Mouse (Mus musculus) adrenal gland, adult (tissue): ENCODE measurements around the gene Cd6.
A peak's percentile ranks its signal among the peaks of the same experiment; 100 is the strongest.

Experiments used
- DNase-seq, 2 experiments: peaks; one replicate each; pipeline ENCODE4 v3.0.0; 2022 to 2023; ENCODE audit warnings: low spot score in 1 of 2; ENCODE audit not compliant: inconsistent age in 2 of 2

Cd6 gene

GRCm38 (mm10) chr19:10839010-10839892 is 9.4 kb upstream of the Cd6 start, which contains the start of gene Slc15a3:
Slc15a3 (plus strand) TSS chr19:10839727.
- DNase-seq: no peak

GRCm38 (mm10) chr19:10835671-10836070 is 5.8 kb upstream of the Cd6 start:
- DNase-seq: no peak

- no peak for DNase-seq
Observed at GRCm38 (mm10) chr19:10833611-10834010, 3.8 kb upstream of the Cd6 start.

- no peak for DNase-seq
Observed at GRCm38 (mm10) chr19:10832030-10832429, 2.2 kb upstream of the Cd6 start.

GRCm38 (mm10) chr19:10831424-10831823 is 1.6 kb upstream of the Cd6 start:
- peak; percentile 65 to 87 for DNase-seq

- no peak for DNase-seq
Observed at GRCm38 (mm10) chr19:10828321-10828720, 1.5 kb downstream of the Cd6 start.

- no peak for DNase-seq
Observed at GRCm38 (mm10) chr19:10824061-10824460, 5.8 kb downstream of the Cd6 start.

GRCm38 (mm10) chr19:10822534-10822933 is 7.3 kb downstream of the Cd6 start:
- no peak for DNase-seq

GRCm38 (mm10) chr19:10821319-10821718 is 8.5 kb downstream of the Cd6 start:
- no peak for DNase-seq

- no peak for DNase-seq
Observed at GRCm38 (mm10) chr19:10818217-10818946, 11.5 kb downstream of the Cd6 start.

GRCm38 (mm10) chr19:10816462-10816861 is 13.4 kb downstream of the Cd6 start:
- no peak for DNase-seq

GRCm38 (mm10) chr19:10815871-10816270 is 14.0 kb downstream of the Cd6 start:
- DNase-seq: no peak

GRCm38 (mm10) chr19:10813905-10814304 is 16.0 kb downstream of the Cd6 start:
- no peak for DNase-seq

- DNase-seq: no peak
Observed at GRCm38 (mm10) chr19:10813039-10813438, 16.8 kb downstream of the Cd6 start.

- no peak for DNase-seq
Observed at GRCm38 (mm10) chr19:10811471-10811870, 18.4 kb downstream of the Cd6 start.

- no peak for DNase-seq
Observed at GRCm38 (mm10) chr19:10810176-10810492, 19.7 kb downstream of the Cd6 start.

GRCm38 (mm10) chr19:10809428-10810175 is 20.3 kb downstream of the Cd6 start:
- no peak for DNase-seq

GRCm38 (mm10) chr19:10808524-10809233 is 21.2 kb downstream of the Cd6 start:
- no peak for DNase-seq

- DNase-seq: no peak
Observed at GRCm38 (mm10) chr19:10805661-10806285, 24.1 kb downstream of the Cd6 start.

- DNase-seq: peak; percentile 13 to 65
Observed at GRCm38 (mm10) chr19:10804850-10805660, 24.8 kb downstream of the Cd6 start.
